Mouse (Mus musculus) midbrain, postnatal 0 days (tissue): Measurements from ENCODE around the gene Gm5485. TPM values are rescaled to one million over a fixed set of nuclear protein-coding genes. Genes with fewer than 3 reads are reported as not detected.

Experiments used
- ATAC-seq: fragments of 200-750 bp; cut with Nextera tagmentation; 2 replicates; pipeline ENCODE4 v1.8.0; 2017; ENCODE audit warnings: moderate number of reproducible peaks, mild to moderate bottlenecking, moderate TSS enrichment, moderate library complexity; ENCODE audit not compliant: low FRiP score
- DNase-seq: peaks from one replicate; pipeline ENCODE4 v3.0.0-alpha.2; 2015; ENCODE audit warnings: low spot score
- H3K27ac ChIP-seq: fragments of 300-500 bp; sonication (generic); 2 replicates; pipeline ENCODE4 v1.5.1; 2014; ENCODE audit warnings: low read depth, mild to moderate bottlenecking, low read length, mixed read lengths
- H3K27me3 ChIP-seq: fragments of 300-500 bp; sonication (generic); 2 replicates; pipeline ENCODE4 v1.6.1; 2014; ENCODE audit warnings: low read length, control low read depth, mixed read lengths; ENCODE audit not compliant: insufficient read depth
- H3K36me3 ChIP-seq: fragments of 300-500 bp; sonication (generic); 2 replicates; pipeline ENCODE4 v1.6.1; 2014; ENCODE audit warnings: low read length, control low read depth, mixed read lengths; ENCODE audit not compliant: insufficient read depth
- H3K4me1 ChIP-seq: fragments of 300-500 bp; sonication (generic); 2 replicates; pipeline ENCODE4 v1.6.1; 2014; ENCODE audit warnings: mild to moderate bottlenecking, control low read depth, antibody characterized with exemption, low read length, mixed read lengths; ENCODE audit not compliant: insufficient read depth
- H3K4me2 ChIP-seq: fragments of 300-500 bp; sonication (generic); 2 replicates; pipeline ENCODE4 v1.6.1; 2014; ENCODE audit warnings: low read depth, mild to moderate bottlenecking, low read length, mixed read lengths; ENCODE audit not compliant: poor library complexity, severe bottlenecking
- H3K4me3 ChIP-seq: fragments of 300-500 bp; sonication (generic); 2 replicates; pipeline ENCODE4 v1.5.1; 2014; ENCODE audit warnings: low read depth, mild to moderate bottlenecking, low read length, moderate library complexity
- H3K9ac ChIP-seq: fragments of 300-500 bp; sonication (generic); replicated peaks from 2 replicates; pipeline ENCODE4 v1.6.1; 2014; ENCODE audit warnings: mild to moderate bottlenecking, low read length, moderate library complexity, mixed read lengths; ENCODE audit not compliant: poor library complexity, severe bottlenecking
- H3K9me3 ChIP-seq: fragments of 300-500 bp; sonication (generic); 2 replicates; pipeline ENCODE4 v1.6.1; 2016; ENCODE audit warnings: low read length, control low read depth
- CTCF ChIP-seq: IDR thresholded peaks from 2 replicates; pipeline ENCODE4 v1.5.1; 2016; ENCODE audit warnings: antibody characterized with exemption, mild to moderate bottlenecking
- WGBS: fragments of 180-500 bp; shearing (Covaris S2); extraction: QIAGEN DNeasy Blood & Tissue Kit; methylation state at CpG from one replicate; pipeline ENCODE4 v1.1.7; 2014; 5-methylcytosine and 5-hydroxymethylcytosine counted together
- polyA plus RNA-seq: library from polyadenylated mRNA; unstranded; fragments of >200 nt; fragmentation: Nextera tagmentation; extraction: Ambion mirVana; gene quantifications from 2 replicates; pipeline ENCODE4 v1.2.1, GENCODE M21; 2015
- total RNA-seq: library from RNA; depleted of rRNA; stranded (reverse); fragments of >200 nt; gene quantifications from 2 replicates; pipeline ENCODE4 v1.2.3, GENCODE M21; 2014

Gene Gm5485
- total and polyA plus RNA-seq, 2 experiments from 2014 or later: not detected

DNA sequence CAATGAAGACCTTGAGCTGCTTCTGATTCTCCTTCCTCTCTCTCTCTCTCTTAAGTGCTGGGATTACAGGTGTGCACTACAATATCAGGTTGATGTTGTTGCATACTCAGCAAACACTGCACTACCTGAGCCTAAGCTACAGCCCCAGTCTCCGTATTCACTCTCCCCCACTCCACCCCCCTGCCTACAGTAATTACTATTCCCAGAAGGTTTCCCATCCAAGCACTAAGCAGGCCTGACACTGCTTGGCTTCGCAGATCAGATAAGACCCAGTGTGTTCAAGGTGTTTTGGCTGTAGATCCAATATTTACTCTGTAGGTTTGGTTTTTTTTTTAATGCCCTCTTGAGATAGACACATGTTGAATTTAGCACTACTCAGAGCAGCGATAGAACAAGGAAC, 2.1 kb downstream of the Gm5485 start:
- no peaks in the 10 kb centered on the region for H3K4me1 ChIP-seq
- H3K27me3 ChIP-seq: no peaks in the 10 kb centered on the region
- no peaks in the 10 kb centered on the region for H3K36me3 ChIP-seq
- H3K27ac ChIP-seq: no peak overlapping the region
- H3K9ac ChIP-seq: no peak overlapping the region
- ATAC-seq (0 out of 2 replicates have a peak, but pooled peaks have one; percentile 49), DNase-seq (no peak)
- TF ChIP-seq CTCF: no peak
- H3K9me3 ChIP-seq: no peaks in the 10 kb centered on the region
- no peak overlapping the region for H3K4me2 ChIP-seq
- WGBS: 73% methylated on average over 3 of the region's 3 CpGs
- H3K4me3 ChIP-seq: no peak overlapping the region

DNA sequence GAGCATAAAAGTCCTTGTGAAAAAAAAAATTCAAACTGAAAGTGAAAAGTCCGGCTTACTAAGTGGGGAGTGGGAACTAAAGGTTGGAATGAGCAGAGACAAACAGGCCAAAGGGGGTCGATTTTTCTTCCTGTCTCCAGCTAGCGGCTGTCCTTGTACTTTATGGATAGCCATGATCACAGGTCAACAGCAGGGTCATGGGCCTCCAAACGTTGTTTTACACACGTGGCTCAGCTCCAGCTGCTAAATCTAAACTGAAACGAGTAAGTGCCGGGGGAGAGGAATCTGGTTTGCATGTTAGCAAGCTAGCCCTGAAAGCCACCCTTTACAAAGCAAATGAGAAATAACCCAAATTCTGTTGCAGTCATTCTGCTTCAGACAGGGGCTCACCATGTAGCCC, 2.6 kb downstream of the Gm5485 start:
- Histone ChIP-seq H3K9ac (no peak overlapping the region), H3K27me3 (no peaks in the 10 kb centered on the region), H3K4me2 (no peak overlapping the region), H3K4me1 (no peaks in the 10 kb centered on the region), H3K4me3 (no peak overlapping the region), H3K9me3 (no peaks in the 10 kb centered on the region), H3K27ac (no peak overlapping the region), H3K36me3 (no peaks in the 10 kb centered on the region)
- no peak for TF ChIP-seq CTCF
- DNase-seq: no peak
- ATAC-seq: no peak
- WGBS: 86% methylated on average over 7 of the region's 7 CpGs

DNA sequence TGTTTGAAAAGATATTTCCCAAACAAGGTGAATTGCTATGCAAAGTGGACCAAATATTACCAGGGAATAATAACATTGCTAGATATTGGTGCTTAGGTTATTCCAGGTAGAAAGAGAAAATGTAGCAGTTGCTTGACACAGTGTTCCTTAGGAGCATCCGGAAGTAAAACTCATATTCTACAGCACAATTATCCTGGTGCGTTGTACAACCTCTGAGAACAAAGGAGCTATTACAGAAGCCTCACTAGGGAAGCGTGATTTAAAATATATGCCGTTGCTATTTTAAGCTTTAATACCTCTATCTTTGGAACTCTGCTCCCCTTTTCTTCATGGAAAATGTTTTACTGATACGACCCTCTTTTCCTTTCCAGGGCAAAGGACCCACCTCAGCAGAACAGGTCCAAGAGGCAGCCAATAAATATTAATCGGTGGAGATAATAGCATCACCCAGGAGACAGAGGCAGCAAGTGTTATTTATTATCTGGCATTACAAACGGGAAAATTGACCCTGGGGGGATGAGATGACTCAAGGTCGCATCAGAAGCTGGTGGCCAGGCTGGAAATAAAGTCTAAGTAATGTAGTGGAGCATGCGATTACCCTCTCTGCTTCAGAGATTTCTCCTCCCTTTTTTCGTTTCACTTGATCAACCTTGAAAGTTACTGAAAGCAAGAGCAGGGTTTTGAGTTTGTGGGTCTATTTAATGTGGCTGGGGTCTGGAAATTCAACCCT, 6.4 kb downstream of the Gm5485 start:
- no peak for ATAC-seq
- Histone ChIP-seq H3K4me2 (no peak overlapping the region), H3K9ac (no peak overlapping the region)

DNA sequence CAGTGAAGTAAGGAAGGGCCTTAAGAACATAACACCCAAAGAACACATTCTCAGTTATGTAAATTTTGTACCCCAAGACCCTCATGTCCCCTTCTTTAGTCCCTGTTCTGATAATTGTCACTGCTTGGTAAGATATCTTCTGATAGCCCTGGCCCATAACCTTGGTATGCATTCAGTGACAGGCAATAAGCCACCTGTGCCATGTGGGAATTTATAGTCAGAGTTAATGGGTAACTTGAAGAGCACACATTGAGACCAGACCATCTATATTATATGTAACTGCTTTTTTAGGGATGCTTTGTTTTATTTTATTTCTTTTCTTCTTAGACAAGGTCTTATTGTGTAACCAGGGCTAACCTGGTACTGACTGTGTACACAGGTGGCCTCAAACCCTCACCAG, 8.2 kb downstream of the Gm5485 start:
- Histone ChIP-seq H3K36me3 (no peaks in the 10 kb centered on the region), H3K4me2 (no peak overlapping the region), H3K4me3 (no peak overlapping the region), H3K9ac (no peak overlapping the region), H3K4me1 (no peaks in the 10 kb centered on the region), H3K9me3 (no peaks in the 10 kb centered on the region), H3K27me3 (no peaks in the 10 kb centered on the region), H3K27ac (no peak overlapping the region)
- no peak for ATAC-seq
- no peak for TF ChIP-seq CTCF
- DNase-seq: no peak

More for the DNA sequence above, 6.4 kb downstream of the Gm5485 start:
- H3K4me3 ChIP-seq: no peak overlapping the region
- no peaks in the 10 kb centered on the region for H3K9me3 ChIP-seq
- TF ChIP-seq CTCF: no peak
- H3K36me3 ChIP-seq: no peaks in the 10 kb centered on the region
- H3K4me1 ChIP-seq: no peaks in the 10 kb centered on the region
- H3K27ac ChIP-seq: no peak overlapping the region
- WGBS: 35% methylated on average over 10 of the region's 10 CpGs
- DNase-seq: peak; percentile 14
- H3K27me3 ChIP-seq: no peaks in the 10 kb centered on the region

DNA sequence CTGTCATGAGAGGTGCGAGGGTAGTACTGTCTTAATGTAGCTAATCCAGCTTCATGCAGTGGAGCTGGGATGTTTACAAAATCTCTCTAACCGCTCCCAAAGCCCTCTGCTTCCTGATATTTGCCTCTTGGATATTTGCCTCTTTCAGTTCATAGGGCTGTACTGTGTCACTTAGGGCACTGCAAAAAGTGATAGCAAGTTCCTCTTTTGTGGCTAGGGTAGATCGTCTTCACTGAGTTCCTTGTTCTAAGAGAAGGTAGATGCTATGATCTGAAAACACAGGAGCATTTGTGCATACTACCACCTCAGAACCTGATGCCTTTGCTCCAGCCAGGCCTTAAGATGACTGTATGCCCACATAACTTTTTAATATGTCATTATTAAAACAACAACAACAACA, 8.8 kb downstream of the Gm5485 start:
- Histone ChIP-seq H3K27me3 (no peaks in the 10 kb centered on the region), H3K27ac (no peak overlapping the region), H3K9me3 (no peaks in the 10 kb centered on the region), H3K4me3 (no peak overlapping the region), H3K4me1 (no peaks in the 10 kb centered on the region), H3K36me3 (no peaks in the 10 kb centered on the region), H3K9ac (no peak overlapping the region), H3K4me2 (no peak overlapping the region)
- no peak for ATAC-seq
- 93% methylated on average over 3 of the region's 3 CpGs for WGBS
- no peak for DNase-seq
- TF ChIP-seq CTCF: no peak

DNA sequence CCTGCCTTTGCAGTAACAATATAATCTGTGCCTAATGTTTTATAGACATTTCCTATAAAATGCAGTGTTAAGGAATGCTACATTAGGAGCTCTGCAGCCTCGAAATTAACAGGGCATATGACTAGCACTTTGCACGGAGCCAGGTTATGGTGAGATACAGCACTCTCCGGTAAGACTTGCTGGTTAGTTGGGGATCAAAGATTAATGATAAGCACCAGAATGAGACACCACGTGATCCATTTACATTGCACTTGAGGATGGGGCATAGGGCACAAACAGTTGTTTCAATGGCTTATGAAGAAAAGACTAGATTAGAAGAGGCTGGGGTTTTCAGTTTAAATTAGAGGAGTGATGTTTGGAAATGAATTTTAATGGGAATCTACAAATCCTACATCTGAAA, 9.3 kb downstream of the Gm5485 start:
- H3K9ac ChIP-seq: no peak overlapping the region
- no peak for TF ChIP-seq CTCF
- H3K4me2 ChIP-seq: no peak overlapping the region
- H3K36me3 ChIP-seq: no peaks in the 10 kb centered on the region
- 75% methylated on average over 4 of the region's 4 CpGs for WGBS
- ATAC-seq (no peak), DNase-seq (no peak)
- H3K27me3 ChIP-seq: no peaks in the 10 kb centered on the region
- H3K27ac ChIP-seq: no peak overlapping the region
- H3K9me3 ChIP-seq: no peaks in the 10 kb centered on the region
- H3K4me1 ChIP-seq: no peaks in the 10 kb centered on the region
- H3K4me3 ChIP-seq: no peak overlapping the region
